Mouse (Mus musculus) gonadal fat pad, adult 2 months (tissue): Measurements from ENCODE around the gene Gm47985. TPM values are rescaled to one million over a fixed set of nuclear protein-coding genes. Genes with fewer than 3 reads are reported as not detected.
"Not testable (repeated sequence)": the region's sequence is repeated elsewhere in the genome, so short reads cannot be mapped to it uniquely, and the experiment has no call there.

Experiments
- DNase-seq: peaks from one replicate; pipeline ENCODE4 v3.0.0-alpha.2; 2012; ENCODE audit warnings: low read depth
- polyA plus RNA-seq: library from polyadenylated mRNA; depleted of rRNA; stranded (reverse); fragments of >200 nt; gene quantifications from 2 replicates; pipeline ENCODE4 v1.2.3, GENCODE M21; 2012

The Gm47985 gene
- polyA plus RNA-seq, 1 experiment = 0.61 TPM

- DNase-seq = peak; percentile 62
Observed at GRCm38 (mm10) chr1:151177030-151177936, 5.1 kb upstream of the Gm47985 start.

- no peak for DNase-seq
Observed at GRCm38 (mm10) chr1:151177937-151178271, 4.4 kb upstream of the Gm47985 start.

DNA sequence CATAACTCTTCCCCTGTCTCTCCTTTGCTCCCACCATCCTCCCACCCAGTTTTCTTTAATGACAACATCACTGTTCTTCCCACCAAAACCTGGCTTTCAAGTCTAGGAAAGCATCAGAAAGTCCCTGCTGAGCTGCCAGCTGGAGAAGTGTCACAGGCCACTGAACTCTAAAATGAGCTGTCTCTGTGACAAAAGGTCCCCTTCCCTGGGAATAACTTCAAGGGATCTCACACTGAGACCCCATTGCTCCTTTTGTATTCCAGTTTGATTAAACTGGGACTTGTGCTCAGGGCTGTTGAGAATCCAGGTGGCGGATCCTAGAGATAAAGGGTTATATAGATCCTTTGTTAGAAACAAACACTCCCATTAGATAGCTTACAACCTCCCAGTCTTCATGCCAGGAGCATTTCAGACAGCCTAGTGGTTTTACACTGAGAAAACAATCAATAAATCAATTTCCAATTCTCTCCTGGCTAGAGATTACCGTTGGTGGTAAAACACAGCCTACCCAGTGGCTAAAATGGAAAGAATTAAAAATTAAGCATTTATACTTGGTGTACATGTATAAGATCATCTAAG lies 3.7 kb upstream of the Gm47985 start:
- no peak for DNase-seq

DNA sequence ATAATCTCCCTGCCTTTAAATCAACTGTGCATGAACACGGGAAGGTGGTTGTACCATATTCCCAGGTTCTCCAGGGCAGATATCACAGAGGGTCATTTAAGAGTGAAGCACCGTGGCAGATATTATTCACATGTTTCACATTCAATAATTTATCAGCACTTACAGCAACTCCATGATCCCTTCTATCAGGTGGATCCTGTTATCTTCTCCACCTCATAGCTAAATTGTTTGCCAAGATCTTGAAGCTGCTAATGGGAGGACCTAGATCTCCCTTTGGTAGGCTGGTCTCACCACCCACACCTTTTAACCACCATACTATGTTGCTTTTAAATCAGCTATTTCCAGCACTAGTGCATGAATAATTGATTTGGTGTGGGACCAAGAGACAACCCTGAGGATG lies 2.2 kb upstream of the Gm47985 start:
- no peak for DNase-seq

GRCm38 (mm10) chr1:151186186-151186585 lies 3.8 kb downstream of the Gm47985 start:
- not testable (repeated sequence) for DNase-seq

GRCm38 (mm10) chr1:151186879-151187424 lies 4.6 kb downstream of the Gm47985 start:
- DNase-seq = not testable (repeated sequence)

GRCm38 (mm10) chr1:151188469-151188868 lies 6.1 kb downstream of the Gm47985 start:
- no peak for DNase-seq

DNA sequence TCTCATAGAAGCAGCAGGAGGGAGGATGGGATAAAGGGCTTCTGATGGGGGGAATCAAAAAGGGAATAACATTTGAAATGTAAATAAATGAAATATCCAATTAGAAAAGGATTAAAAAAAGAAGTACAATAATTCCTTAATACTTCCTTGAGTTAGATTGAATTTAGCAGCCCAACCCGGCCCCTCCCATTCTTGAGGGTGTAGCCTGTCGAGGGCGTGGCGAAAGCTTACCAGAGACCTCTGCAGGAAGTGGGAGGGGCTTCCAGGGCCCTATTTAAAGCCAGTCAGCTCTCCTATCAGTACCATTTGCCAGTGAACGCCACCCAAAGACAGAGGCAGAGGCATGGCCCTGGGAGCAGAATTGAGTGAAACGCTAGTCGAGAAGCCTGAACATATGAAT lies 9.7 kb downstream of the Gm47985 start, which contains the start of gene Gm8947:
Gm8947 (plus strand) TSS at position 302 of the 400 bp plus-strand sequence.
- not testable (repeated sequence) for DNase-seq

DNA sequence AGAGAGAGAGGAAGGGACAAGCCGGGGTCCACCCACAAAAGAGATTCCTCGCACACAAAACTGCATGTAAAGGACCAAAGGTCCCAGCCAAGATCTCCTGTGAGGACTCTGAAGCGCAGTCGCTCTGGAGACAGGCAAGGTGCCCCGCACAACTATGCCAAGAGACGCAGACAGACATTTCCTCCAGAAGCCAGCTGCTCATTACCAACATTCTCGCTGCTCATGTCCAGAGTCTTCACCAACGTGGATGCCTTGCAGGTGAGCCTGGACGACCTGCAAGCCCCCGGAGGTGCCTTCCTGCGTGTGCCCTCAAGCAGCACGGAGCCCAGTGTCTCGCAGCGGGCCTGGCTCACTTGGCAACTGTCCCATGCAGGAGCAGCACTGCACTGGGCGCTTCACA lies 10.4 kb downstream of the Gm47985 start:
- DNase-seq = not testable (repeated sequence)

DNA sequence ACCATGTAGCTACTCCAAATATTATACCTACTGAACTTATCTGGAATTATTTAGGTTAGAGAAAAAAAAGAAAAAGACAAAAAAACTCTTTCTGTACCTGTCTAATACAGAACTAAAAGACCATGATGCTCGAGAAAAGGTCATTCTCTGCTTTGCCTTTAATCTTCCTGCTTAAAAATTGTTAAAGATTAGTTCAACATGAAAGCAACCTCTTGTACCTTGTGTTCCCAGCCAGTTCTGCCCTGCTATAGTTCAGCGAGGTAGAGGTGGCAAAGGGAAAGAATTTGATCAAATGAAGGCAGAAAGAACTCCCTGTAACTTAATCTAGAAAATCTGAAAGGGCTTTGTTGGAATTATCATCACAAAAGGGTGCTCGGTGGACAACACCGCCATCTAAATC lies 13.6 kb downstream of the Gm47985 start:
- DNase-seq = not testable (repeated sequence)

DNA sequence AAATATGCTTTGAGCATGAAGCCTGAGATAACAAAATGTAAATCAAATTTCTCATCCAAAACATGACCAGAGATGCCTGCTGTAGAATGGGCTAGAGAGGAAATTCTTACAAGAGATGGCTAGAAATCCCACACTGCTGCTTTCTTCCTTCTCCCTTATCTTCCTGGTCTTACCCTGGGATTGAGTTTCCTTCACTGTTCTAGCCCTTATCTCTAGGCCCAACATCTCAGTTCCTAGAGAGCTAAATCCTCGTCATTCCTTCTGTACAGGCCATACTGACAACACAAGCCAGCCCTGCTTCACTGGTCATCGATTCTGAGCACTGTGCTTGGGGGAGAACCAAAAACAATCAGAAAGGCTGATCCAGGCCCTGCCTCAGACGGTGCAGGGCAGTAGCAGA lies 14.4 kb downstream of the Gm47985 start:
- not testable (repeated sequence) for DNase-seq

DNA sequence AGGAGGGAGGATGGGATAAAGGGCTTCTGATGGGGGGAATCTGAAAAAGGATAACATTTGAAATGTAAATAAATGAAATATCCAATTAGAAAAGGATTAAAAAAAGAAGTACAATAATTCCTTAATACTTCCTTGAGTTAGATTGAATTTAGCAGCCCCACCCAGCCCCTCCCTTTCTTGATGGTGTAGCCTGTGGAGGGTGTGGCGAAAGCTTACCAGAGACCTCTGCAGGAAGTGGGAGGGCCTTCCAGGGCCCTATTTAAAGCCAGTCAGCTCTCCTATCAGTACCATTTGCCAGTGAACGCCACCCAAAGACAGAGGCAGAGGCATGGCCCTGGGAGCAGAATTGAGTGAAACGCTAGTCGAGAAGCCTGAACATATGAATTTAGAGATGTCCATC lies 15.8 kb downstream of the Gm47985 start, which contains the start of gene Gm47995:
Gm47995 (plus strand) TSS at position 329 of the 400 bp plus-strand sequence.
- DNase-seq = not testable (repeated sequence)

- not testable (repeated sequence) for DNase-seq
Observed at GRCm38 (mm10) chr1:151200620-151201019, 18.3 kb downstream of the Gm47985 start.

DNA sequence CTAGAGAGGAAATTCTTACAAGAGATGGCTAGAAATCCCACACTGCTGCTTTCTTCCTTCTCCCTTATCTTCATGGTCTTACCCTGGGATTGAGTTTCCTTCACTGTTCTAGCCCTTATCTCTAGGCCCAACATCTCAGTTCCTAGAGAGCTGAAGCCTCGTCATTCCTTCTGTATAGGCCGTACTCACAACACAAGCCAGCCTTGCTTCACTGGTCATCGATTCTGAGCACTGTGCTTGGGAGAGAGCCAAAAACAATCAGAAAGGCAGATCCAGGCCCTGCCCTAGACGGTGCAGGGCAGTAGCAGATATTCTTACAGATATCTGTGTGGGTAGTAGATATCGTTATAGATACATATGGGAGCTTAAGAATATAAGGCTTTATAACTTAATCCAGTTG lies 20.4 kb downstream of the Gm47985 start:
- not testable (repeated sequence) for DNase-seq

- not testable (repeated sequence) for DNase-seq
Observed at GRCm38 (mm10) chr1:151203818-151204217, 21.5 kb downstream of the Gm47985 start, which contains the start of gene 3110040M04Rik. Gene 3110040M04Rik, plus strand, starts transcription at chr1:151204121.

GRCm38 (mm10) chr1:151208493-151208892 lies 26.2 kb downstream of the Gm47985 start:
- DNase-seq = not testable (repeated sequence)

DNA sequence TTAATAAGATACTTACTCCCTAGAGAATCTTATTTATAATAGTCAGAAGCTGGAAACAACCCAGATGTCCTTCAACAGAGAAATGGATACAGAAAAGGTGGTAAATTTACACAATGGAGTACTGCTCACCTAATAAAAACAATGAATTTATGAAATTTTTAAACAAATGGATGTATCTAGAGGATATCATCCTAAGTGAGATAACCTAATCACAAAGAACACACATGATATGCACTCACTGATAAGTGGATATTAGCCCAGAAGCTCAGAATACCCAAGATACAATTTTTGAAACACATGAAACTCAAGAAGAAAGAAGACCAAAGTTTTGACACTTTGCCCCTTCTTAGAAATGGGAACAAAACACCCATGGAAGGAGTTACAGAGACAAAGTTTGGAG lies 26.6 kb downstream of the Gm47985 start:
- DNase-seq = not testable (repeated sequence)

DNA sequence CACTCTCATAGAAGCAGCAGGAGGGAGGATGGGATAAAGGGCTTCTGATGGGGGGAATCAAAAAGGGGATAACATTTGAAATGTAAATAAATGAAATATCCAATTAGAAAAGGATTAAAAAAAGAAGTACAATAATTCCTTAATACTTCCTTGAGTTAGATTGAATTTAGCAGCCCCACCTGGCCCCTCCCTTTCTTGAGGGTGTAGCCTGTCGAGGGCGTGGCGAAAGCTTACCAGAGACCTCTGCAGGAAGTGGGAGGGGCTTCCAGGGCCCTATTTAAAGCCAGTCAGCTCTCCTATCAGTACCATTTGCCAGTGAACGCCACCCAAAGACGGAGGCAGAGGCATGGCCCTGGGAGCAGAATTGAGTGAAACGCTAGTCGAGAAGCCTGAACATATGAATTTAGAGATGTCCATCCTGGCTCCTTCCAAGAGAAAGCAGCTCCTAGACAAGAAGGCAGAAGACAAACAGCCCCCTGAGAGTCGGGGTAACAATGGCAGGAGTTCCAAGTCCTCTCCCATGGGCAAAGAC lies 27.6 kb downstream of the Gm47985 start, which contains the start of gene Gm47996:
Gm47996 (plus strand) TSS at position 308 of the 532 bp plus-strand sequence.
- DNase-seq = not testable (repeated sequence)

- DNase-seq = not testable (repeated sequence)
Observed at GRCm38 (mm10) chr1:151211666-151212065, 29.3 kb downstream of the Gm47985 start.

DNA sequence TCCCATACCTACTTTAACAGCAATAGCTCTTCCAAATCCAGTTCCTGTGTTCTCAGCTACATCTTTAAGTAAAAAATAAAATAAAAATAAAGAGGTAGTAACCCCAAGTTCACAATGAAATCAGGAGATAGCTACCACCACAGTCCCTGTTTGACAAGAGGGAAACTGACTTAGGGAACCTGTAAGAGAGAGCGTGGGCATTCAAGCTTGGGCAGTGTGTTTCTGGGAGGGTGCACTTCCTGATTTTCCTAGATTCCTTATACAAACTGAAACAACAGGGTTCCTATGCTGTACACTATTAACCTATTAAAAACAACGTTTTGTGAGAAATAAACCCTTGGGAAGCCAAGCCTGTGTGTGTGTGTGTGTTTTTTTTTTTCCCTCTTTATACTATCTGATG lies 32.5 kb downstream of the Gm47985 start:
- no peak for DNase-seq

DNA sequence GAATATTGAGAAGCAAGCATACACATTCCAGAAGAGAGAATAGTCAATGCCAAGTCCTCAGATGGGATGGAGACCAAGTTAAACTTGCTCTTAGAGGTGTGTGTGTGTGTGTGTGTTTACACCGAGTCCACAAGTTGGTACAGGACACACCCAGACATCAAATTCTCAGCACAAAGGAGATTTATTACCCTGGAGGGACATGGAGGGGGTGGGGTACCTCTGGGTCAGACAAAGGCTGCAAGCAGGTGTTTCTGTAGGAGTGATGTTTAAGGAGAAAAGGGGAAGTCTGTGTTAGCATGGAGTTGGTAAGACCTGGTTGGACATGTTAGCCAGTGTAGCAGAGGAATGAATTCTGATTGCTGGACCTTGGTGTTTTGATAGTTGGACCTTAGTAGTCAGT lies 33.6 kb downstream of the Gm47985 start:
- DNase-seq = no peak

- DNase-seq = no peak
Observed at GRCm38 (mm10) chr1:151216417-151216816, 34.1 kb downstream of the Gm47985 start.
